Mouse (Mus musculus): ENCODE data around the gene Fthl17f. TPM values are rescaled to one million over a fixed set of nuclear protein-coding genes. Genes with fewer than 3 reads are reported as not detected.

The Fthl17f gene
- polyA plus RNA-seq (2012; rRNA removed; ENCODE audit: low replicate concordance): not detected in 2 replicates

DNA sequence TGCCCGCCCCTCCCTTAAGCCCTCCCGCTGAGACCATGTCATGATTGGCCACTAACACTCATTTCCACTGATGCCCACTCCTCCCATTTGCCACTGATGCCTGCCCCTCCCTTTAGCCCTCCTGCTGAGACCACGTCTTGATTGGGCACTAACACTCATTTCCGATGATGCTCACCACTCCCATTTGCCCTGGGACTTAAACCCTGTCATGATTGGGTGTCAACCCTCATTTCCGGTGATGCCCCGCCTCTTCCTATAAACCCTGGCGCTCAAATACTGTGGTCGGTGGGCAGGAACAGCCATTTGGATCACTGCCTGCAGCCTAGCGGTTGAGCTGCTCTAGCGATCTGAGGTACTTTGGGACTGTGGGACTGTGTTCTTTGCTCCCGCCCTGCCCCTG is at the start of gene Fthl17f:
Gene Fthl17f (plus strand): TSS at position 301 of the 400 bp plus-strand sequence.

DNA sequence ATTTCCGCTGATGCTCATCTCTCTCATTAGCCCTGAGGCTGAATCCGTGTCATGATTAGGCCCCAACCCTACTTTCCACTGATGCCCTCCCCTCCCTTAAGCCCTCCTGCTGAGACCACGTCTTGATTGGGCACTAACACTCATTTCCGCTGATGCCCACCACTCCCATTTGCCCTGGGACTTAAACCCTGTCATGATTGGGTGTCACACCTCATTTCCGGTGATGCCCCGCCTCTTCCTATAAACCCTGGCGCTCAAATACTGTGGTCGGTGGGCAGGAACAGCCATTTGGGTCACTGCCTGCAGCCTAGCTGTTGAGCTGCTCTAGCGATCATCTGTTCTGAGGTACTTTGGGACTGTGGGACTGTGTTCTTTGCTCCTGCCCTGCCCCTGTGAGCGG is 29.6 kb upstream of the Fthl17f start, which contains the start of gene Fthl17e:
Gene Fthl17e (plus strand): TSS at position 301 of the 400 bp plus-strand sequence.

DNA sequence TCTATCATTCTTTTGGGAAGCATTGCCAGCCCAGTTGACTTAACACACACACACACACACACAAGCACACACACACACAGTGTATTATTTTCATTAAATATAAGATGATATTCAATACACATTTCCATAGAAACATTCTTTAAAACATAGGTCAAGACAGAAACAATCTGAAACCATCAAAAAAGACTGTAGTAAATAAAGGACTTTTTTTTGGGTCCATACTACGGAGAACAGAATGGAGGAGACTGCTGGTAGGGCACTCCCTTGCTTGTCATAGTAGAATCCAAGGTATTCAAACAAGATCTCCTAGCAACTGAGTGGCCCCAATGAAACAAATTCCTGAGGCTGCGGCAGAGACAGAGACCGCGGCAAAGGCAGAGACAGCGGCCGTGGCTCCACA is 41.4 kb downstream of the Fthl17f start, which contains the start of gene 4930402K13Rik:
Gene 4930402K13Rik (plus strand): TSS at position 301 of the 400 bp plus-strand sequence.

Other genes with a start within 250 kb of the Fthl17f start
- gene Gm6592, start 219.0 kb upstream of the Fthl17f start, polyA plus RNA-seq (2012; rRNA removed; ENCODE audit: low replicate concordance): not detected in 2 replicates
- gene Gm5751, start 188.8 kb upstream of the Fthl17f start, polyA plus RNA-seq (2012; rRNA removed; ENCODE audit: low replicate concordance): not detected in 2 replicates
- 0.65 and 3.6 TPM in 2 replicates for gene B630019K06Rik, start 170.6 kb upstream of the Fthl17f start, polyA plus RNA-seq (2012; rRNA removed; ENCODE audit: low replicate concordance)
- gene Fthl17b, start 100.0 kb upstream of the Fthl17f start, polyA plus RNA-seq (2012; rRNA removed; ENCODE audit: low replicate concordance): not detected in 2 replicates
- gene Fthl17c, start 86.5 kb upstream of the Fthl17f start, polyA plus RNA-seq (2012; rRNA removed; ENCODE audit: low replicate concordance): not detected in 2 replicates
- not detected in 2 replicates for gene Fthl17d, start 76.3 kb upstream of the Fthl17f start, polyA plus RNA-seq (2012; rRNA removed; ENCODE audit: low replicate concordance)
- not detected in 2 replicates for gene Fthl17e, start 29.5 kb upstream of the Fthl17f start, polyA plus RNA-seq (2012; rRNA removed; ENCODE audit: low replicate concordance)
- gene 4930402K13Rik, start 41.5 kb downstream of the Fthl17f start, polyA plus RNA-seq (2012; rRNA removed; ENCODE audit: low replicate concordance): not detected in 2 replicates
- 0.09 and 0.42 TPM in 2 replicates for gene Lancl3, start 136.9 kb downstream of the Fthl17f start, polyA plus RNA-seq (2012; rRNA removed; ENCODE audit: low replicate concordance)
- not detected in 2 replicates for gene Gm14862, start 193.9 kb downstream of the Fthl17f start, polyA plus RNA-seq (2012; rRNA removed; ENCODE audit: low replicate concordance)
- 1.5 and 1.7 TPM in 2 replicates for gene Xk, start 209.7 kb downstream of the Fthl17f start, polyA plus RNA-seq (2012; rRNA removed; ENCODE audit: low replicate concordance)
- gene H2al1m, start 220.7 kb downstream of the Fthl17f start, polyA plus RNA-seq (2012; rRNA removed; ENCODE audit: low replicate concordance): 0.47 TPM in 1 of 2 replicates, not detected in the other

Data from mammary gland, adult 2 months (tissue).